ENCODE assay signal across 18 mouse cellular contexts in genomic region chr6:145017508-145017907, GRCm38 (mm10). TPM values are rescaled to one million over a fixed set of nuclear protein-coding genes. Genes with fewer than 3 reads are reported as not detected.
"Had no signal": no experiment of that assay in that cellular context is flagged by ENCODE, and none has a peak within 500 bp of the region (broad histone marks: within the 10 kb centered on the region; RNA-seq: fewer than 3 reads in every experiment).

No protein-coding gene starts in this region.

- H3K9me3 ChIP-seq: limb, embryonic 15.5 days; neural tube, embryonic 13.5 days had no signal

- ATAC-seq: inflammation-experienced regulatory T-cells, adult 6 months; intestine, embryonic 16.5 days had no signal

- H3K9ac ChIP-seq: limb, embryonic 12.5 days; limb, embryonic 15.5 days; neural tube, embryonic 13.5 days had no signal

- H3K4me3 ChIP-seq: limb, embryonic 12.5 days; limb, embryonic 15.5 days; megakaryocyte, embryonic 14.5 days; neural tube, embryonic 13.5 days had no signal

- H3K4me1 ChIP-seq: limb, embryonic 15.5 days; megakaryocyte, embryonic 14.5 days had no signal

- H3K4me2 ChIP-seq: limb, embryonic 12.5 days; limb, embryonic 15.5 days; midbrain, embryonic 11.5 days; neural tube, embryonic 13.5 days had no signal

- H3K27me3 ChIP-seq: limb, embryonic 15.5 days; neural tube, embryonic 13.5 days had no signal

- DNase-seq: kidney, adult 18-20 months; kidney, postnatal 25 days; left cerebral cortex, postnatal 4 days; lung, adult 2 months; midbrain, embryonic 14.5 days; retina, postnatal 1 day; thymus, adult 18-20 months; thymus, postnatal 36 days had no signal

- H3K27ac ChIP-seq: kidney, postnatal 0 days; limb, embryonic 12.5 days; limb, embryonic 15.5 days; macrophage; neural tube, embryonic 13.5 days had no signal

RNA-seq across cellular contexts. Expression of gene Bcat1, which starts 58.5 kb away (rescaled TPM):
- total RNA-seq: neutrophil, adult 5-6 weeks had no signal
- polyA plus RNA-seq: macrophage had no signal
